Mouse (Mus musculus): Measurements from ENCODE around the gene Slamf9.

The Slamf9 gene

GRCm38 (mm10) chr1:172510421-172510972 lies 35.3 kb downstream of the Slamf9 start:
- DNase-seq (ENCODE audit: extremely low read depth, insufficient read length, low spot score), result no peak

GRCm38 (mm10) chr1:172512962-172513361 lies 37.8 kb downstream of the Slamf9 start:
- DNase-seq (ENCODE audit: extremely low read depth, insufficient read length, low spot score), result no peak

- no peak for DNase-seq (ENCODE audit: extremely low read depth, insufficient read length, low spot score)
These were observed 38.5 kb downstream of the Slamf9 start for GRCm38 (mm10) chr1:172513525-172514212.

- no peak for DNase-seq (ENCODE audit: extremely low read depth, insufficient read length, low spot score)
These were observed 39.0 kb downstream of the Slamf9 start for GRCm38 (mm10) chr1:172514213-172514529.

- no peak for DNase-seq (ENCODE audit: extremely low read depth, insufficient read length, low spot score)
These were observed 39.6 kb downstream of the Slamf9 start for GRCm38 (mm10) chr1:172514551-172515268.

- no peak for DNase-seq (ENCODE audit: extremely low read depth, insufficient read length, low spot score)
These were observed 40.2 kb downstream of the Slamf9 start for GRCm38 (mm10) chr1:172515396-172515795.

- no peak for DNase-seq (ENCODE audit: extremely low read depth, insufficient read length, low spot score)
These were observed 42.9 kb downstream of the Slamf9 start for GRCm38 (mm10) chr1:172518013-172518412.

GRCm38 (mm10) chr1:172519644-172520043 lies 44.5 kb downstream of the Slamf9 start:
- no peak for DNase-seq (ENCODE audit: extremely low read depth, insufficient read length, low spot score)

- no peak for DNase-seq (ENCODE audit: extremely low read depth, insufficient read length, low spot score)
These were observed 45.6 kb downstream of the Slamf9 start, which contains the start of gene Cfap45 for GRCm38 (mm10) chr1:172520576-172521440. TSS of gene Cfap45 (plus strand) at chr1:172520801.

- no peak for DNase-seq (ENCODE audit: extremely low read depth, insufficient read length, low spot score)
These were observed 47.4 kb downstream of the Slamf9 start for GRCm38 (mm10) chr1:172522524-172522923.

- no peak for DNase-seq (ENCODE audit: extremely low read depth, insufficient read length, low spot score)
These were observed 48.5 kb downstream of the Slamf9 start for GRCm38 (mm10) chr1:172523699-172524101.

- DNase-seq (ENCODE audit: extremely low read depth, insufficient read length, low spot score), result no peak
These were observed 50.0 kb downstream of the Slamf9 start for GRCm38 (mm10) chr1:172525027-172525764.

GRCm38 (mm10) chr1:172525971-172526370 lies 50.8 kb downstream of the Slamf9 start:
- no peak for DNase-seq (ENCODE audit: extremely low read depth, insufficient read length, low spot score)

GRCm38 (mm10) chr1:172526380-172527081 lies 51.4 kb downstream of the Slamf9 start:
- no peak for DNase-seq (ENCODE audit: extremely low read depth, insufficient read length, low spot score)

- no peak for DNase-seq (ENCODE audit: extremely low read depth, insufficient read length, low spot score)
These were observed 52.3 kb downstream of the Slamf9 start for GRCm38 (mm10) chr1:172527431-172527830.

Measured in 3134 (cell line).